Comparison of ENCODE assay signal across 28 mouse cellular contexts in genomic region chr3:135616730-135617129, GRCm38 (mm10).
A peak's percentile ranks its signal among the peaks of the same experiment; 100 is the strongest.
DNase-seq lines count a peak whose midpoint lies in the region; ATAC-seq and TF ChIP-seq lines count a peak whose summit lies in the region.
"Had no signal": no experiment of that assay in that cellular context is flagged by ENCODE, and none has a peak within 500 bp of the region (broad histone marks: within the 10 kb centered on the region; RNA-seq: fewer than 3 reads in every experiment).

No protein-coding gene starts in this region.

- no peak overlapping the region for H3K4me3 ChIP-seq in spleen, adult 2 months (ENCODE audit: extremely low read depth, insufficient read depth, insufficient read length)
- H3K4me3 ChIP-seq in macrophage (ENCODE audit: inconsistent target), result no peak overlapping the region
- H3K4me3 ChIP-seq in forebrain, embryonic 16.5 days (replicated peaks; ENCODE audit: low read length), result no peak overlapping the region
- H3K4me3 ChIP-seq in hindbrain, embryonic 12.5 days, result no peak overlapping the region
- H3K4me3 ChIP-seq: forebrain, embryonic 10.5 days; forebrain, embryonic 13.5 days; heart, adult 2 months; heart, embryonic 10.5 days; heart, embryonic 13.5 days; hindbrain, embryonic 13.5 days had no signal

- ATAC-seq in common myeloid progenitor, adult 5-6 weeks (replicated peaks; ENCODE audit: low read depth, poor library complexity, severe bottlenecking), result peak; percentile 80
- ATAC-seq in forebrain, embryonic 16.5 days, result no peak
- no peak for ATAC-seq in hindbrain, embryonic 12.5 days (ENCODE audit: low FRiP score)
- ATAC-seq: forebrain, embryonic 13.5 days; forebrain, postnatal 0 days; hindbrain, embryonic 16.5 days; Patski had no signal

- H3K79me2 ChIP-seq in macrophage (ENCODE audit: inconsistent target), result peaks cover under 1% of the 10 kb centered on the region; the same call in 1 of the 2 replicates

- H3K9me3 ChIP-seq in forebrain, embryonic 16.5 days (ENCODE audit: control insufficient read depth, low read length), result no peaks in the 10 kb centered on the region
- H3K9me3 ChIP-seq in hindbrain, embryonic 12.5 days (replicated peaks), result no peaks in the 10 kb centered on the region
- H3K9me3 ChIP-seq: forebrain, embryonic 10.5 days; forebrain, embryonic 13.5 days; G1E; heart, embryonic 10.5 days; heart, embryonic 13.5 days; hindbrain, embryonic 13.5 days had no signal

- no peaks in the 10 kb centered on the region for H3K27me3 ChIP-seq in spleen, adult 2 months (ENCODE audit: control insufficient read depth, insufficient read depth, low read length)
- H3K27me3 ChIP-seq in splenic B cell, adult 2 months (ENCODE audit: control insufficient read depth, insufficient read depth, low read length, poor library complexity, severe bottlenecking), result no peaks in the 10 kb centered on the region
- H3K27me3 ChIP-seq in forebrain, embryonic 16.5 days (replicated peaks; ENCODE audit: control insufficient read depth, insufficient read depth, low read length), result no peaks in the 10 kb centered on the region
- no peaks in the 10 kb centered on the region for H3K27me3 ChIP-seq in hindbrain, embryonic 12.5 days
- H3K27me3 ChIP-seq: CH12.LX; forebrain, embryonic 13.5 days; heart, embryonic 13.5 days; hindbrain, embryonic 13.5 days; Patski had no signal

- no peak overlapping the region for H3K9ac ChIP-seq in forebrain, embryonic 16.5 days (replicated peaks; ENCODE audit: low read depth, low read length)
- H3K9ac ChIP-seq in hindbrain, embryonic 12.5 days, result no peak overlapping the region
- H3K9ac ChIP-seq: forebrain, embryonic 13.5 days; forebrain, postnatal 0 days; heart, embryonic 13.5 days; hindbrain, embryonic 13.5 days had no signal

- peaks cover 3% of the 10 kb centered on the region; the same call in 1 of the 2 replicates for H3K4me1 ChIP-seq in spleen, adult 2 months (ENCODE audit: control insufficient read depth, insufficient read depth, insufficient read length)
- no peaks in the 10 kb centered on the region for H3K4me1 ChIP-seq in forebrain, embryonic 16.5 days (replicated peaks; ENCODE audit: control insufficient read depth, insufficient read depth, low read length)
- no peaks in the 10 kb centered on the region for H3K4me1 ChIP-seq in hindbrain, embryonic 12.5 days
- H3K4me1 ChIP-seq: forebrain, embryonic 10.5 days; forebrain, embryonic 13.5 days; heart, embryonic 10.5 days; heart, embryonic 13.5 days; hindbrain, embryonic 13.5 days had no signal

- no peak for TF ChIP-seq CTCF in spleen, adult 2 months (IDR thresholded peaks at IDR 0.05; ENCODE audit: extremely low read depth, insufficient read depth, insufficient read length, insufficient replicate concordance)

- TF ChIP-seq POLR2A in spleen, adult 2 months (IDR thresholded peaks at IDR 0.05; ENCODE audit: low read depth, low read length), result no peak

- no peak overlapping the region for H3K4me2 ChIP-seq in forebrain, embryonic 16.5 days (ENCODE audit: low read length)
- no peak overlapping the region for H3K4me2 ChIP-seq in hindbrain, embryonic 12.5 days (replicated peaks)
- H3K4me2 ChIP-seq: forebrain, embryonic 13.5 days; heart, embryonic 13.5 days; hindbrain, embryonic 13.5 days had no signal

- WGBS in spleen, adult 2 months, result 27% methylated on average over 7 of the region's 7 CpGs
- WGBS in macrophage (ENCODE audit: missing documents), result 14% methylated on average over 7 of the region's 7 CpGs
- 94% methylated on average over 7 of the region's 7 CpGs for whole genome bisulfite sequencing in forebrain, embryonic 16.5 days
- 85% methylated on average over 7 of the region's 7 CpGs for WGBS in hindbrain, embryonic 12.5 days

- peak overlapping the region; percentile 69 for H3K27ac ChIP-seq in spleen, adult 2 months (ENCODE audit: insufficient read depth, low read length)
- H3K27ac ChIP-seq in macrophage, result 0 out of 2 replicates have a peak overlapping the region, but pooled peaks have one; percentile 1
- no peak overlapping the region for H3K27ac ChIP-seq in forebrain, embryonic 16.5 days (ENCODE audit: low read length)
- no peak overlapping the region for H3K27ac ChIP-seq in hindbrain, embryonic 12.5 days
- H3K27ac ChIP-seq: forebrain, embryonic 10.5 days; forebrain, embryonic 13.5 days; heart, adult 2 months; heart, embryonic 10.5 days; heart, embryonic 13.5 days; hindbrain, embryonic 13.5 days had no signal

- H3K36me3 ChIP-seq in spleen, adult 2 months (ENCODE audit: control insufficient read depth, insufficient read depth, low read length), result peaks cover 40% of the 10 kb centered on the region
- peaks cover 67% of the 10 kb centered on the region for H3K36me3 ChIP-seq in macrophage (ENCODE audit: inconsistent target)
- H3K36me3 ChIP-seq in splenic B cell, adult 2 months (ENCODE audit: control insufficient read depth, insufficient read depth, low read length, poor library complexity, severe bottlenecking), result peaks cover 15% of the 10 kb centered on the region
- H3K36me3 ChIP-seq in forebrain, embryonic 16.5 days (ENCODE audit: control insufficient read depth, insufficient read depth), result 0 out of 2 replicates have a peak, but pooled peaks cover 2% of the 10 kb centered on the region
- H3K36me3 ChIP-seq in hindbrain, embryonic 12.5 days, result peaks cover 49% of the 10 kb centered on the region

- no peak for DNase-seq in spleen, adult 2 months (ENCODE audit: low read depth in 1 of 2, low spot score in 2 of 2)
- DNase-seq in spleen, postnatal 4 days (ENCODE audit: low spot score in 2 of 2), result no peak
- DNase-seq in splenic B cell, adult 2 months (ENCODE audit: low read depth, low spot score), result peak; percentile 54
- no peak for DNase-seq in kidney, postnatal 25 days
- DNase-seq: adrenal gland, adult 2 months; adrenal gland, postnatal 14 days; cerebellum, adult 11-12 months; cerebellum, adult 8-10 months; cerebellum, postnatal 10 days; cerebellum, postnatal 36 days; forebrain, postnatal 0 days; gastrocnemius, postnatal 25 days; heart, adult 2 months; heart, postnatal 14 days; heart, postnatal 4 days had no signal

Comparison
In these comparisons a context has a peak if more than half of its experiments do, and no peak if none do; other contexts are left out.
1. H3K27ac ChIP-seq: peak in spleen, adult 2 months (single experiment) and macrophage (single experiment); none in forebrain, embryonic 16.5 days (single experiment) and hindbrain, embryonic 12.5 days (single experiment).